Mouse (Mus musculus): Measurements from ENCODE around the gene Slc39a5. TPM values are rescaled to one million over a fixed set of nuclear protein-coding genes. Genes with fewer than 3 reads are reported as not detected.

The Slc39a5 gene
- polyA plus RNA-seq, 1 experiment from 2014 or later, result not detected

DNA sequence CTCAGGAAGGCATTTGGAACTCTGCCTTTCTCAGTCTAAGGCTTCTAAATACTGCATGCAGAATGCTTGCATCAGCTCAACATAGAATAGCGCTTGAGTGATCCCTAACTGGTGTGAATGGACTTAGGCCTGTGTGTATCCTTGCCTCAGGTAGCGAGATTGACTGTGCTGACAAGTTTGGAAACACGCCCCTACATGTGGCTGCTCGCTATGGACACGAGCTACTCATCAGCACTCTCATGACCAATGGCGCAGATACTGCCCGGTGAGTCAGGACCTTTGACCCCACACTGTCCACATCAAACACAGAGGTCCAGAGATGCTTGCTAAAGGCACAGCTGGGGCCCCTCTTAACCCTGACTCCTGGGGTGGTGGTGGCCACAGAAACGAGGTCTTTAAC, 18.5 kb downstream of the Slc39a5 start:
- no peak overlapping the region for H3K4me2 ChIP-seq (replicated peaks)
- peaks cover 93% of the 10 kb centered on the region for H3K36me3 ChIP-seq (replicated peaks; ENCODE audit: control insufficient read depth, insufficient read depth)
- no peak for DNase-seq (ENCODE audit: low spot score)
- H3K9ac ChIP-seq, result no peak overlapping the region
- no peaks in the 10 kb centered on the region for H3K27me3 ChIP-seq (ENCODE audit: control insufficient read depth, insufficient read depth, low read length)
- H3K9me3 ChIP-seq (ENCODE audit: control insufficient read depth, low read length), result no peaks in the 10 kb centered on the region
- 85% methylated on average over 8 of the region's 8 CpGs for WGBS
- peaks cover 17% of the 10 kb centered on the region for H3K4me1 ChIP-seq (replicated peaks; ENCODE audit: control insufficient read depth, insufficient read depth, low read length)
- no peak overlapping the region for H3K4me3 ChIP-seq (replicated peaks; ENCODE audit: low read length)
- ATAC-seq (ENCODE audit: low FRiP score), result no peak
- no peak overlapping the region for H3K27ac ChIP-seq

DNA sequence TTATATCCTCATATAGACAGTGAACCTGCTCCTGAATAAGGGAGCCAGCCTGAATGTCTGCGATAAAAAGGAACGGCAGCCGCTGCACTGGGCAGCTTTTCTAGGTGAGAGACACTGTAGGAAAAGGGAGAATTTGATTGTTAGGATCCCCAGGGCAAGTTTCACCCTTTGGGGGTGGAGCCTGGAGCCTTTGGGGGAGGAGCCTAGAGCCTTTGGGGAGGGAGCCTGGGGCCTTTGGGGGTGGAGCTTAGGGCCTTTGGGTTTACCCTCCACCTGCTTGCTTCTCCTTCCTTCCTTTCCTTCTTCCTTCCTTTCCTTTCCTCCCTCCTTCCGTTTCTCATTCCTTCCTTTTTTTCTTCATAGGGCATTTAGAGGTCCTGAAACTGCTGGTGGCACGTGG, 20.5 kb downstream of the Slc39a5 start:
- WGBS, result 88% methylated on average over 5 of the region's 5 CpGs
- H3K9me3 ChIP-seq (ENCODE audit: control insufficient read depth, low read length), result no peaks in the 10 kb centered on the region
- peaks cover 24% of the 10 kb centered on the region for H3K4me1 ChIP-seq (replicated peaks; ENCODE audit: control insufficient read depth, insufficient read depth, low read length)
- H3K4me3 ChIP-seq (replicated peaks; ENCODE audit: low read length), result no peak overlapping the region
- H3K27me3 ChIP-seq (ENCODE audit: control insufficient read depth, insufficient read depth, low read length), result no peaks in the 10 kb centered on the region
- ATAC-seq (ENCODE audit: low FRiP score), result no peak
- H3K9ac ChIP-seq, result no peak overlapping the region
- peaks cover 73% of the 10 kb centered on the region for H3K36me3 ChIP-seq (replicated peaks; ENCODE audit: control insufficient read depth, insufficient read depth)
- no peak for DNase-seq (ENCODE audit: low spot score)
- H3K27ac ChIP-seq, result no peak overlapping the region
- no peak overlapping the region for H3K4me2 ChIP-seq (replicated peaks)

DNA sequence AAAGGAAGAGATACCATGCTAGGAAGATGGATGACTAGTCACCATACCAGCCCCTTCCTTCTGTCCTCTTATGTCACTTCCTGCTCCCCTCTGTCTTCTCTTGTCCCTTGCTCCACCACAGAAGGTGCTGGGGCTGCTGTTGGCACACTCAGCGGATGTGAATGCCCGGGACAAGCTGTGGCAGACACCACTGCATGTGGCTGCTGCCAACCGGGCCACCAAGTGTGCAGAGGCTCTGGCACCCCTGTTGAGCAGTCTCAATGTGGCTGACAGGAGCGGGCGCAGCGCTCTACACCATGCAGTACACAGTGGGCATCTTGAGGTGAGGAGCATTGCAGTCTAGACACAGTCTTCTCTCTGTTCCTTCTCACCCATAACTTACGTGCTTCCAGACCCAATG, 21.8 kb downstream of the Slc39a5 start:
- DNase-seq (ENCODE audit: low spot score) (no peak), ATAC-seq (ENCODE audit: low FRiP score) (no peak)
- no peak overlapping the region for H3K4me2 ChIP-seq (replicated peaks)
- H3K27ac ChIP-seq, result no peak overlapping the region
- peaks cover 24% of the 10 kb centered on the region for H3K4me1 ChIP-seq (replicated peaks; ENCODE audit: control insufficient read depth, insufficient read depth, low read length)
- H3K4me3 ChIP-seq (replicated peaks; ENCODE audit: low read length), result no peak overlapping the region
- peak overlapping the region; percentile 100; the same call in 1 of the 2 replicates for H3K9ac ChIP-seq
- WGBS, result 94% methylated on average over 7 of the region's 7 CpGs
- no peaks in the 10 kb centered on the region for H3K9me3 ChIP-seq (ENCODE audit: control insufficient read depth, low read length)
- no peaks in the 10 kb centered on the region for H3K27me3 ChIP-seq (ENCODE audit: control insufficient read depth, insufficient read depth, low read length)
- peaks cover 60% of the 10 kb centered on the region for H3K36me3 ChIP-seq (replicated peaks; ENCODE audit: control insufficient read depth, insufficient read depth)

DNA sequence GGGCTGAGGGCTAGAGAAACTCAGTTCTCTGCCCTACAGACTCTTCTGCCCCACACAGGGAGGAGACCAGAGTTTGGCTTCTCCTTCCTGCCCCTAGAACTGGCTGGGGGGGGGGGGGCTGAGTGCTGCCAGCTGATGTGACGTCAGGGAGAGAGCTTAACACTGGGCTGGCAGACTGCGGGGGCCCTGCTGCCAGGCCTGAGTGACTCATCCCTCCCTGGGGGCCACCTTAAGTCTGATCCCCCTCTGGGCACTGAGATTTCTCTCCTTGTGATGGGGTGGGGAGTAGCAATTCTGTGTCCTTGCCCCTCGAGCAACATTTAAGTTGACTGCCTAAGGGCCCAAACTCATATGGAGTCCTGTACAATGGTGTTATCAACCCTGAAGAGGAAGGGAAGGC, 22.6 kb downstream of the Slc39a5 start:
- Histone ChIP-seq H3K4me3 (replicated peaks; ENCODE audit: low read length) (peak overlapping the region; percentile 92), H3K9ac (peak overlapping the region; percentile 100), H3K27me3 (ENCODE audit: control insufficient read depth, insufficient read depth, low read length) (no peaks in the 10 kb centered on the region), H3K36me3 (replicated peaks; ENCODE audit: control insufficient read depth, insufficient read depth) (peaks cover 52% of the 10 kb centered on the region), H3K4me1 (replicated peaks; ENCODE audit: control insufficient read depth, insufficient read depth, low read length) (peaks cover 24% of the 10 kb centered on the region), H3K4me2 (replicated peaks) (peak overlapping the region; percentile 71), H3K27ac (peak overlapping the region; percentile 95), H3K9me3 (ENCODE audit: control insufficient read depth, low read length) (no peaks in the 10 kb centered on the region)
- ATAC-seq (ENCODE audit: low FRiP score) (no peak), DNase-seq (ENCODE audit: low spot score) (no peak)
- WGBS, result 49% methylated on average over 3 of the region's 3 CpGs

DNA sequence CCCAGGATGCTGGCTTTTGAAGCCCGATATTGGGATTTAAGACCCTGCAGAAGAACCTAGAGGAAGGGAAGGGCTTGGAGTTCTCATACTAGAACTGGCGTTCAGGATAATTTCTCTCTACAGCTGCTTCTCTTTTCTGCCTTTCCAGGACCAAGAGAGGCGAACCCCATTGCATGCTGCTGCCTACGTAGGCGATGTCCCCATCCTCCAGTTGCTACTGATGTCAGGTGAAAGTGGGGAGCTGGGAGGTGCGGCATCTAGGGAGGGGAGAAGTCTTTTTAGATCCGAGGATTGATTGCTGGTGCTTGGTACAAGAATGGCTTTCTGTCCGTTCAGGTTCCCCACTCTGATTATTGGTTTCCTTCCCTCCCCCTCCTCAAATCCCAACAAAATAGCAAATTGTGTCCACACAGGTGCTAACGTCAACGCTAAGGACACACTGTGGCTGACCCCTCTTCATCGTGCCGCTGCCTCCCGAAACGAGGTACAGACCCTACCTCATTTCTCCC, 23.0 kb downstream of the Slc39a5 start:
- Histone ChIP-seq H3K27me3 (ENCODE audit: control insufficient read depth, insufficient read depth, low read length) (no peaks in the 10 kb centered on the region), H3K9ac (peak overlapping the region; percentile 100), H3K4me3 (replicated peaks; ENCODE audit: low read length) (peak overlapping the region; percentile 92), H3K36me3 (replicated peaks; ENCODE audit: control insufficient read depth, insufficient read depth) (peaks cover 48% of the 10 kb centered on the region), H3K4me2 (replicated peaks) (peak overlapping the region; percentile 71), H3K9me3 (ENCODE audit: control insufficient read depth, low read length) (no peaks in the 10 kb centered on the region), H3K4me1 (replicated peaks; ENCODE audit: control insufficient read depth, insufficient read depth, low read length) (peaks cover 24% of the 10 kb centered on the region), H3K27ac (peak overlapping the region; percentile 95)
- no peak for DNase-seq (ENCODE audit: low spot score)
- WGBS, result 51% methylated on average over 14 of the region's 14 CpGs
- ATAC-seq (ENCODE audit: low FRiP score), result no peak

DNA sequence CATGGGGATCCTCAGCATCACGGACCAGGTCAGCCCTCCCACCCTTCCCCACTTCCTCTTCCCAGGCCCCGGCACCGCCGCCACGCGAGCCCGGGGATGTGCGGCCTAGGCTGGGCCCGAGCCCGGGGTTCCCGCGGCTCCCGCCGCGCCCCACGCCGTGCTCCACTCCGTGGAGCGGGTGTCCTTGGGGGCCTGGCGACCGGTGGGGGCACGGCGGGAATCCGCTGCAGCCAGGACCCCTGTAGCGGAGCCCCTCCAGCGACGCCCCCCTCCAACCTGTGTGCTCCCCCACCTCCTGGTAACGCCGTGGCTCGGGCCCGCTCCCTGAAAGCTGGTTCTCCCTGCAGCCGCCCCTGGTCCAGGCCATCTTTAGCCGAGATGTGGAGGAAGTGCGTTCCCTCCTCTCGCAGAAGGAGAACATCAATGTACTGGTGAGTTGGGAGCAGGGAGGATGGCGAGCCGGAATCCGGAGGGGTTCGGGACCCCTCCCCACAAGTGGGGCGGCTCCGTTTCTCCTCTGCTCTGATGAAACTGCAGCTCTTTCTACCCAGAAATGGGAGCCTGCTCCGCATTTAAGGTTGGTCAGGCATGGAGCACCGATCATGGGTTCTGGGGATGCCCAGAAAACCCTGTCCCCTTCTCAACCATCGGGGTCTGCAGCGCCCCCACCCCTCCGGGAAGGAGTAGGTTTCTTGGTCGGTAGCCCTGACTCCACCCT, 23.6 kb downstream of the Slc39a5 start:
- Histone ChIP-seq H3K4me2 (replicated peaks) (peak overlapping the region; percentile 71), H3K27ac (peak overlapping the region; percentile 95), H3K4me1 (replicated peaks; ENCODE audit: control insufficient read depth, insufficient read depth, low read length) (peaks cover 24% of the 10 kb centered on the region), H3K9ac (peak overlapping the region; percentile 100), H3K27me3 (ENCODE audit: control insufficient read depth, insufficient read depth, low read length) (no peaks in the 10 kb centered on the region), H3K4me3 (replicated peaks; ENCODE audit: low read length) (peak overlapping the region; percentile 92), H3K36me3 (replicated peaks; ENCODE audit: control insufficient read depth, insufficient read depth) (peaks cover 42% of the 10 kb centered on the region), H3K9me3 (ENCODE audit: control insufficient read depth, low read length) (no peaks in the 10 kb centered on the region)
- WGBS, result 0% methylated on average over 23 of the region's 47 CpGs
- peak; percentile 69 for ATAC-seq (ENCODE audit: low FRiP score)
- DNase-seq (ENCODE audit: low spot score), result peak; percentile 63

DNA sequence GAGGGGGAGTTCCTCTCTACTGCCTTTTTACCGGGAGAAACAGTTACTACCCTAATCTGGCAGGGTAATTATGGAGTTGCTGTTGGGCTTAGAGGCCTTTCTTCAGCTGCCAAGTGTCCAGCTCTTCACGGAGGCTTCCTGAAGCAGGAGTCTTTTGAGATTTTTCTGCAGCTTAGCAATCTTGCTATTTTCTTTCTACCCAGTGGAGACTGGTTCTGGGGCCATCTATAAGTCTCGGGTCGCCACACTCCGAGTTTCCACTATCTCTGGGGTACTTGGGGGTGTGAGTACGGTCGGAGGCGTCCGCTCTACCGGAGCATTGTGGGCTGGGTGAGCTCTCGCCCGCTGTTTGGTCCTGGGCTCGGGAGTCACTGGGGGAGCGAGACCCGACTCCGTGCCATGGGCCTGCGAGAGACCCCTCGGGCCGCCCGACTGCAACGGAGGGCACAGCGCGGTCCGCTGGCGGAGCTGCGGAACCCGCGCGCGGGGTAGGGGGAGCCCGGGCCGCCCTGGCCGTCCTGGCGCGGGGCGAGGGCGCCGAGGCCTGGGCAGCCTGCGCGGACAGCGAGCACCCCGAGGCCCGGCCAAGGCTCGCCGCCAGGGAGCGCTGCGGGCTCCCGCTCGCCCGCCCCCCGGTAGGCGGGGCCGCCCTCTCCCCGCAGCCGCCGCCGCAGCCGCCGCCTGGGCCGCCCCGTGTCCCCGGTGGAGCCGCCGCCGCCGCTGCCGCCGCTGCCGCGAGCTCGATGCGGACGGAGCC, 24.4 kb downstream of the Slc39a5 start, which contains the start of gene Ankrd52:
Gene Ankrd52 (plus strand): TSS at position 661 of the 757 bp plus-strand sequence.
- under 1% methylated on average over 69 of the region's 73 CpGs for WGBS
- Histone ChIP-seq H3K4me1 (replicated peaks; ENCODE audit: control insufficient read depth, insufficient read depth, low read length) (peaks cover 24% of the 10 kb centered on the region), H3K27ac (peak within 1 kb of the TSS; percentile 95), H3K27me3 (ENCODE audit: control insufficient read depth, insufficient read depth, low read length) (no peaks in the 10 kb centered on the region), H3K9ac (peak within 1 kb of the TSS; percentile 100), H3K4me2 (replicated peaks) (peak within 1 kb of the TSS; percentile 71), H3K9me3 (ENCODE audit: control insufficient read depth, low read length) (no peaks in the 10 kb centered on the region), H3K36me3 (replicated peaks; ENCODE audit: control insufficient read depth, insufficient read depth) (peaks cover 34% of the 10 kb centered on the region), H3K4me3 (replicated peaks; ENCODE audit: low read length) (peak within 1 kb of the TSS; percentile 92)
- peak; percentile 90 for ATAC-seq (ENCODE audit: low FRiP score)
- peak; percentile 84 for DNase-seq (ENCODE audit: low spot score)

DNA sequence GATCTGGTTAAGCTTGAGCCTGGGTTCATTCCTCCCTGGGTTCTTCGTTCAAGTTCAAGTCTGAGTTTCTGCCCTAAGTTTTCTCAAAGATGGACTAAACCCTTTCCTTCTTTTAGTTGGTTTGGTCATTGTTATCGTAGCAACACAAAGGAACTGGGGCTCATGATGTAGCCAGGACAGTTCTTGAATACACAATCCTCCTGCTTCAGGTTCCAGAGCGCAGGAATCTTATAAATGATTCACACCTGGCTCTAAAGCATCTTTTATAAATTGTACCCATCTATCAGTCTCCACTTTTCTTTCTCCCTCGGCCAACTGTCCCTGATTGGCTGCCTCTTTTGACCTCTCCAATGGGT, 25.0 kb downstream of the Slc39a5 start:
- ATAC-seq (ENCODE audit: low FRiP score) (no peak), DNase-seq (ENCODE audit: low spot score) (no peak)
- Histone ChIP-seq H3K36me3 (replicated peaks; ENCODE audit: control insufficient read depth, insufficient read depth) (peaks cover 29% of the 10 kb centered on the region), H3K9ac (peak overlapping the region; percentile 100), H3K4me2 (replicated peaks) (peak overlapping the region; percentile 71), H3K4me1 (replicated peaks; ENCODE audit: control insufficient read depth, insufficient read depth, low read length) (peaks cover 24% of the 10 kb centered on the region), H3K9me3 (ENCODE audit: control insufficient read depth, low read length) (no peaks in the 10 kb centered on the region), H3K27me3 (ENCODE audit: control insufficient read depth, insufficient read depth, low read length) (no peaks in the 10 kb centered on the region), H3K4me3 (replicated peaks; ENCODE audit: low read length) (peak overlapping the region; percentile 92), H3K27ac (peak overlapping the region; percentile 95)
- 38% methylated on average over 4 of the region's 4 CpGs for WGBS

DNA sequence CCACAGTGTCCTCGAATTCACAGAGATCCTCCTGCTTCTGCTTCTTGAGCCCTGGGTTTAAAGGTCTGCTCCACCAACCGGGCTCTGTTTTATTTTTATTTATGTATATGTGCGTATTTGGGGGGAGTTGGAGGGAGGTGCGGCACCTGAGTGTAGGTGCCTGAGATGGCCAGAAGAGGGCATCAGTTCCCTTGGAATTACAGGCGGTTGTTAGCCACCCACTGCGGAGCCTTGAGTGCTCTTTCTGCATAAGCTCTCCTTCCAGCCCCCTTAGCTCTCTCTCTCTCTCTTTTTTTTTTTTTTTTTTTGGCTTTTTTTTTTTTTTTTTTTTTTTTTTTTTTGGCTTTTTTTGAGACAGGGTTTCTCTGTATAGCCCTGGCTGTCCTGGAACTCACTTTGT, 26.6 kb downstream of the Slc39a5 start:
- H3K9ac ChIP-seq, result no peak overlapping the region
- no peaks in the 10 kb centered on the region for H3K27me3 ChIP-seq (ENCODE audit: control insufficient read depth, insufficient read depth, low read length)
- H3K36me3 ChIP-seq (replicated peaks; ENCODE audit: control insufficient read depth, insufficient read depth), result peaks cover 13% of the 10 kb centered on the region
- no peak overlapping the region for H3K4me3 ChIP-seq (replicated peaks; ENCODE audit: low read length)
- WGBS, result 78% methylated on average over 6 of the region's 6 CpGs
- H3K27ac ChIP-seq, result no peak overlapping the region
- no peak for ATAC-seq (ENCODE audit: low FRiP score)
- H3K9me3 ChIP-seq (ENCODE audit: control insufficient read depth, low read length), result no peaks in the 10 kb centered on the region
- no peak for DNase-seq (ENCODE audit: low spot score)
- H3K4me2 ChIP-seq (replicated peaks), result no peak overlapping the region
- H3K4me1 ChIP-seq (replicated peaks; ENCODE audit: control insufficient read depth, insufficient read depth, low read length), result peaks cover 28% of the 10 kb centered on the region

All from hindbrain, embryonic 14.5 days (tissue).